Comparison of ENCODE assay signal across 22 mouse cellular contexts in genomic region chr1:85767754-85768153, GRCm38 (mm10). TPM values are rescaled to one million over a fixed set of nuclear protein-coding genes. Genes with fewer than 3 reads are reported as not detected.
DNase-seq lines count a peak whose midpoint lies in the region; ATAC-seq and TF ChIP-seq lines count a peak whose summit lies in the region.
"Had no signal": no experiment of that assay in that cellular context is flagged by ENCODE, and none has a peak within 500 bp of the region (broad histone marks: within the 10 kb centered on the region; RNA-seq: fewer than 3 reads in every experiment).

No protein-coding gene starts in this region.

- no peak overlapping the region for H3K4me2 ChIP-seq in hindbrain, embryonic 14.5 days (replicated peaks)
- H3K4me2 ChIP-seq in hindbrain, postnatal 0 days (ENCODE audit: low read depth, low read length), result no peak overlapping the region
- no peak overlapping the region for H3K4me2 ChIP-seq in CH12.LX (ENCODE audit: insufficient read depth, low read depth, poor library complexity, severe bottlenecking)

- no peak for ATAC-seq in hindbrain, embryonic 14.5 days (ENCODE audit: low FRiP score)
- no peak for ATAC-seq in hindbrain, postnatal 0 days
- ATAC-seq: activated CD4-positive, CD25-positive, alpha-beta regulatory T cell, adult 4 months; CD4-positive, CD25-positive, alpha-beta regulatory T cell, adult 4 months; Patski had no signal

- no peak for TF ChIP-seq CTCF in hindbrain, postnatal 0 days (IDR thresholded peaks at IDR 0.05; ENCODE audit: low read depth)
- TF ChIP-seq CTCF in CH12.LX (conservative IDR thresholded peaks at IDR 0.05 in 1 of 2, IDR thresholded peaks at IDR 0.05 in 1 of 2; ENCODE audit: low read depth in 2 of 2, low read length in 2 of 2) (no peak), MEL (IDR thresholded peaks at IDR 0.05 in 2 of 3, conservative IDR thresholded peaks at IDR 0.05 in 1 of 3; ENCODE audit: control insufficient read depth in 1 of 3, insufficient read depth in 1 of 3, low read depth in 2 of 3, low read length in 3 of 3, poor library complexity in 1 of 3, severe bottlenecking in 1 of 3) (no peak)

- in situ Hi-C loops in CH12.LX (cut with MboI; ENCODE audit: low pct_ligation_motif_present, low pct_unique_long_range_greater_than_20kb, low sequenced_read_pairs), result no loop called here

- no peaks in the 10 kb centered on the region for H3K36me3 ChIP-seq in hindbrain, embryonic 14.5 days (replicated peaks; ENCODE audit: control insufficient read depth, insufficient read depth)
- H3K36me3 ChIP-seq in hindbrain, postnatal 0 days (ENCODE audit: insufficient read depth, low read length), result no peaks in the 10 kb centered on the region
- H3K36me3 ChIP-seq in CH12.LX (replicated peaks in 1 of 2; ENCODE audit: control insufficient read depth in 1 of 2, insufficient read depth in 1 of 2, low read length in 1 of 2) (no peaks in the 10 kb centered on the region), MEL (ENCODE audit: control insufficient read depth in 1 of 2, insufficient read depth in 2 of 2, low read length in 2 of 2) (peaks cover 0 to 15% of the 10 kb centered on the region in 2 experiments; a peak in 2 of 4 replicates)
- H3K36me3 ChIP-seq: G1E had no signal

- TF ChIP-seq EP300 in CH12.LX (IDR thresholded peaks at IDR 0.05; ENCODE audit: low read length) (no peak), MEL (IDR thresholded peaks at IDR 0.05; ENCODE audit: low read depth in 1 of 2, low read length in 2 of 2) (no peak)

- dilution Hi-C loops in CH12.LX (cut with MboI; ENCODE audit: extremely low pct_ligation_motif_present, extremely low pct_unique_long_range_greater_than_20kb, low sequenced_read_pairs), result no loop called here

- H3K9ac ChIP-seq in hindbrain, embryonic 14.5 days, result no peak overlapping the region
- H3K9ac ChIP-seq in hindbrain, postnatal 0 days (replicated peaks; ENCODE audit: low read length), result no peak overlapping the region
- H3K9ac ChIP-seq in CH12.LX (ENCODE audit: insufficient read depth, low read depth) (no peak overlapping the region), MEL (ENCODE audit: control insufficient read depth, low read depth, low read length, poor library complexity, severe bottlenecking) (no peak overlapping the region)

- peak; percentile 5 for DNase-seq in hindbrain, embryonic 14.5 days (ENCODE audit: low spot score)
- no peak for DNase-seq in hindbrain, postnatal 0 days (ENCODE audit: low spot score)
- DNase-seq in CH12.LX (ENCODE audit: extremely low read depth), result no peak
- DNase-seq in MEL (ENCODE audit: low read depth, low spot score), result no peak
- no peak for DNase-seq in layer of hippocampus, adult 8-10 months (ENCODE audit: low spot score in 2 of 2)
- no peak for DNase-seq in cerebellum, postnatal 14 days
- DNase-seq: adrenal gland, adult 2 months; adrenal gland, adult 8-10 months; adrenal gland, postnatal 10 days; adrenal gland, postnatal 14 days; adrenal gland, postnatal 25 days; adrenal gland, postnatal 36 days; B cell, adult 2 months; cerebellum, adult 11 months; cerebellum, adult 11-12 months; cerebellum, adult 18-20 months; cerebellum, adult 2 months; cerebellum, adult 8-10 months had no signal

- H3K79me2 ChIP-seq in CH12.LX (replicated peaks; ENCODE audit: control insufficient read depth, extremely low read depth, insufficient read depth, poor library complexity, severe bottlenecking), result no peaks in the 10 kb centered on the region
- no peaks in the 10 kb centered on the region for H3K79me2 ChIP-seq in MEL (ENCODE audit: control insufficient read depth, insufficient read depth, low read length, poor library complexity)

- TF ChIP-seq POLR2A in CH12.LX (IDR thresholded peaks at IDR 0.05; ENCODE audit: low read depth, low read length) (no peak), MEL (IDR thresholded peaks at IDR 0.05; ENCODE audit: control insufficient read depth in 1 of 2, insufficient read depth in 1 of 2, low read depth in 1 of 2, low read length in 2 of 2, poor library complexity in 1 of 2) (no peak)

- TF ChIP-seq RAD21 in CH12.LX (IDR thresholded peaks at IDR 0.05; ENCODE audit: low read depth, low read length) (no peak), MEL (IDR thresholded peaks at IDR 0.05; ENCODE audit: low read depth, low read length) (no peak)

- no peaks in the 10 kb centered on the region for H3K4me1 ChIP-seq in hindbrain, embryonic 14.5 days (replicated peaks; ENCODE audit: control insufficient read depth, insufficient read depth, low read length)
- H3K4me1 ChIP-seq in hindbrain, postnatal 0 days (ENCODE audit: insufficient read depth, low read length), result no peaks in the 10 kb centered on the region
- H3K4me1 ChIP-seq in CH12.LX (ENCODE audit: control insufficient read depth in 1 of 2, insufficient read depth in 2 of 2), result peaks cover 13 to 40% of the 10 kb centered on the region in 2 experiments
- H3K4me1 ChIP-seq in MEL (ENCODE audit: control insufficient read depth in 1 of 2, insufficient read depth in 2 of 2, low read length in 2 of 2), result peaks cover 6 to 20% of the 10 kb centered on the region in 2 experiments

- WGBS in hindbrain, embryonic 14.5 days, result 73% methylated on average over 1 of the region's 1 CpGs
- 75% methylated on average over 1 of the region's 1 CpGs for WGBS in hindbrain, postnatal 0 days

- H3K27ac ChIP-seq in hindbrain, embryonic 14.5 days, result no peak overlapping the region
- H3K27ac ChIP-seq in hindbrain, postnatal 0 days, result no peak overlapping the region
- no peak overlapping the region for H3K27ac ChIP-seq in CH12.LX (ENCODE audit: insufficient read depth, low read depth)
- no peak overlapping the region for H3K27ac ChIP-seq in MEL (ENCODE audit: control insufficient read depth, low read depth, low read length)

- H3K27me3 ChIP-seq in hindbrain, embryonic 14.5 days (ENCODE audit: control insufficient read depth, insufficient read depth, low read length), result no peaks in the 10 kb centered on the region
- H3K27me3 ChIP-seq in hindbrain, postnatal 0 days (ENCODE audit: insufficient read depth, low read length), result no peaks in the 10 kb centered on the region
- H3K27me3 ChIP-seq in CH12.LX (replicated peaks), result no peaks in the 10 kb centered on the region
- H3K27me3 ChIP-seq in MEL (ENCODE audit: control insufficient read depth in 1 of 2, insufficient read depth in 2 of 2, low read length in 2 of 2), result no peaks in the 10 kb centered on the region

- H3K4me3 ChIP-seq in hindbrain, embryonic 14.5 days (replicated peaks; ENCODE audit: low read length), result no peak overlapping the region
- H3K4me3 ChIP-seq in hindbrain, postnatal 0 days (ENCODE audit: low read length), result no peak overlapping the region
- H3K4me3 ChIP-seq in CH12.LX (replicated peaks in 1 of 3; ENCODE audit: low read depth in 2 of 3, low read length in 2 of 3, poor library complexity in 1 of 3) (no peak overlapping the region), MEL (ENCODE audit: control insufficient read depth in 1 of 2, insufficient read depth in 1 of 2, low read depth in 2 of 2, low read length in 2 of 2) (no peak overlapping the region)

- no peaks in the 10 kb centered on the region for H3K9me3 ChIP-seq in hindbrain, embryonic 14.5 days (ENCODE audit: control insufficient read depth, low read length)
- no peaks in the 10 kb centered on the region for H3K9me3 ChIP-seq in hindbrain, postnatal 0 days (ENCODE audit: low read length)
- no peaks in the 10 kb centered on the region for H3K9me3 ChIP-seq in CH12.LX (replicated peaks; ENCODE audit: low read length)
- H3K9me3 ChIP-seq in MEL (replicated peaks; ENCODE audit: insufficient read depth, low read length), result no peaks in the 10 kb centered on the region
- H3K9me3 ChIP-seq: G1E had no signal

TF ChIP-seq in CH12.LX, 34 proteins besides CTCF, POLR2A, EP300 and RAD21:
- TF ChIP-seq ZNF384 (IDR thresholded peaks at IDR 0.05; ENCODE audit: low read depth, low read length) (0 out of 2 replicates have a peak, but pooled peaks have one; percentile 11), CHD2 (IDR thresholded peaks at IDR 0.05; ENCODE audit: low read length) (no peak)
TF ChIP-seq in CH12.LX: peak in this region for 1.

TF ChIP-seq in MEL, 35 proteins besides CTCF, POLR2A, EP300 and RAD21:
- TF ChIP-seq ZNF384 (IDR thresholded peaks at IDR 0.05; ENCODE audit: low read depth, low read length) (peak; percentile 95), USF1 (IDR thresholded peaks at IDR 0.05; ENCODE audit: low read depth, low read length) (no peak), ZMIZ1 (IDR thresholded peaks at IDR 0.05; ENCODE audit: low read depth, low read length) (no peak), POLR2AphosphoS5 (IDR thresholded peaks at IDR 0.05; ENCODE audit: borderline replicate concordance, low read depth, low read length) (no peak), MAFK (IDR thresholded peaks at IDR 0.05; ENCODE audit: borderline replicate concordance, low read depth, low read length) (no peak), TBP (IDR thresholded peaks at IDR 0.05; ENCODE audit: low read depth, low read length) (no peak), GATA1 (IDR thresholded peaks at IDR 0.05; ENCODE audit: low read depth, low read length) (peak; percentile 53), MYB (IDR thresholded peaks at IDR 0.05; ENCODE audit: low read depth, low read length) (no peak)

RNA-seq across cellular contexts. Expression of gene A630001G21Rik, which starts 10.7 kb away (rescaled TPM):
- 0.19 and 0.27 TPM in 2 replicates for polyA plus RNA-seq in hindbrain, embryonic 14.5 days (2014; fragmentation: Nextera tagmentation; extraction: Ambion mirVana)
- not detected in 2 replicates for total RNA-seq in hindbrain, postnatal 0 days (2014; rRNA removed)
- 0.35 and 0.36 TPM in 2 replicates for polyA plus RNA-seq in hindbrain, postnatal 0 days (2015; fragmentation: Nextera tagmentation; extraction: Ambion mirVana)
- total RNA-seq in CH12.LX (2012; rRNA removed), result 55.8 and 64.7 TPM in 2 replicates
- total RNA-seq in CH12.LX (2014; rRNA removed), result 151 and 164 TPM in 2 replicates
- polyA plus RNA-seq in CH12.LX (2012; ENCODE audit: insufficient read length, low read depth), result 130 and 139 TPM in 2 replicates
- 13.0 and 15.4 TPM in 2 replicates for total RNA-seq in MEL (2012; rRNA removed)
- 10 to 100 TPM in 1 of 2 experiments, not detected in 1; 24.0 TPM for polyA plus RNA-seq in MEL (2012; ENCODE audit: insufficient read depth in 1 of 2, insufficient read length in 2 of 2, low read depth in 1 of 2, low replicate concordance in 2 of 2, missing spikeins in 1 of 2)
- 1 to 10 TPM in 2 of 4 experiments, under 1 TPM in 1, not detected in 1; 0.21 to 1.8 (median 1.5) TPM for total RNA-seq in layer of hippocampus, adult 8-10 months (2022)
- polyA plus RNA-seq: G1E had no signal

RNA-seq across cellular contexts. Expression of gene Cab39, which starts 25.5 kb away (rescaled TPM):
- 77.8 and 91.9 TPM in 2 replicates for polyA plus RNA-seq in hindbrain, embryonic 14.5 days (2014; fragmentation: Nextera tagmentation; extraction: Ambion mirVana)
- total RNA-seq in hindbrain, postnatal 0 days (2014; rRNA removed), result 141 and 153 TPM in 2 replicates
- polyA plus RNA-seq in hindbrain, postnatal 0 days (2015; fragmentation: Nextera tagmentation; extraction: Ambion mirVana), result 39.9 and 41.6 TPM in 2 replicates
- total RNA-seq in CH12.LX (2012; rRNA removed) (90.2 and 101 TPM in 2 replicates), CH12.LX (2014; rRNA removed) (239 and 263 TPM in 2 replicates), MEL (2012; rRNA removed) (68.7 and 72.5 TPM in 2 replicates)
- polyA plus RNA-seq in CH12.LX (2012; ENCODE audit: insufficient read length, low read depth) (98.4 and 111 TPM in 2 replicates), MEL (2012; ENCODE audit: insufficient read depth in 1 of 2, insufficient read length in 2 of 2, low read depth in 1 of 2, low replicate concordance in 2 of 2, missing spikeins in 1 of 2) (100 to 1,000 TPM in 1 of 2 experiments, 10 to 100 TPM in 1; 66.5 to 144 TPM)
- total RNA-seq in layer of hippocampus, adult 8-10 months (2022), result 100 to 1,000 TPM; 128 to 143 (median 137) TPM
